Mouse (Mus musculus) lung, postnatal 10 days (tissue): ENCODE measurements around the gene Ptprd.

Experiments
- DNase-seq: peaks from one replicate; pipeline ENCODE4 v3.0.0; 2021

Gene Ptprd

GRCm38 (mm10) chr4:77233243-77233642, 978.5 kb downstream of the Ptprd start:
- DNase-seq, result no peak

- no peak for DNase-seq
These were observed 1042.9 kb downstream of the Ptprd start for GRCm38 (mm10) chr4:77168866-77169265.

GRCm38 (mm10) chr4:77157601-77158000, 1054.2 kb downstream of the Ptprd start:
- DNase-seq, result no peak

- no peak for DNase-seq
These were observed 1056.2 kb downstream of the Ptprd start for GRCm38 (mm10) chr4:77155561-77155960.

GRCm38 (mm10) chr4:77155037-77155436, 1056.7 kb downstream of the Ptprd start:
- no peak for DNase-seq

GRCm38 (mm10) chr4:77124852-77125251, 1086.9 kb downstream of the Ptprd start:
- DNase-seq, result no peak

GRCm38 (mm10) chr4:77110894-77111293, 1100.9 kb downstream of the Ptprd start:
- no peak for DNase-seq

GRCm38 (mm10) chr4:77107291-77107690, 1104.5 kb downstream of the Ptprd start:
- no peak for DNase-seq

GRCm38 (mm10) chr4:77083165-77083564, 1128.6 kb downstream of the Ptprd start:
- DNase-seq, result peak; percentile 30

- DNase-seq, result no peak
These were observed 1134.2 kb downstream of the Ptprd start for GRCm38 (mm10) chr4:77077607-77078006.

- no peak for DNase-seq
These were observed 1161.1 kb downstream of the Ptprd start for GRCm38 (mm10) chr4:77050536-77051207.

- DNase-seq, result no peak
These were observed 1207.3 kb downstream of the Ptprd start for GRCm38 (mm10) chr4:77004483-77004882.

GRCm38 (mm10) chr4:76996172-76996571, 1215.6 kb downstream of the Ptprd start:
- DNase-seq, result no peak

- no peak for DNase-seq
These were observed 1221.8 kb downstream of the Ptprd start for GRCm38 (mm10) chr4:76989961-76990360.

GRCm38 (mm10) chr4:76977056-76977809, 1234.5 kb downstream of the Ptprd start:
- no peak for DNase-seq

GRCm38 (mm10) chr4:76948251-76948650, 1263.5 kb downstream of the Ptprd start:
- peak; percentile 47 for DNase-seq

GRCm38 (mm10) chr4:76941382-76942360, 1270.1 kb downstream of the Ptprd start:
- no peak for DNase-seq

GRCm38 (mm10) chr4:76931559-76931958, 1280.2 kb downstream of the Ptprd start:
- DNase-seq, result no peak

GRCm38 (mm10) chr4:76913532-76914150, 1298.1 kb downstream of the Ptprd start:
- DNase-seq, result no peak

- DNase-seq, result no peak
These were observed 1310.1 kb downstream of the Ptprd start for GRCm38 (mm10) chr4:76901692-76902091.

- no peak for DNase-seq
These were observed 1322.1 kb downstream of the Ptprd start for GRCm38 (mm10) chr4:76889669-76890068.

- no peak for DNase-seq
These were observed 1330.2 kb downstream of the Ptprd start for GRCm38 (mm10) chr4:76881610-76882009.

- DNase-seq, result no peak
These were observed 1340.8 kb downstream of the Ptprd start for GRCm38 (mm10) chr4:76870971-76871370.
